In genomic region chr19:6047899-6048166, GRCm38 (mm10) we compare ENCODE assay signal across 8 mouse cellular contexts. TPM values are rescaled to one million over a fixed set of nuclear protein-coding genes. Genes with fewer than 3 reads are reported as not detected.
DNase-seq lines count a peak whose midpoint lies in the region; ATAC-seq and TF ChIP-seq lines count a peak whose summit lies in the region.

No protein-coding gene starts in this region.

- TF ChIP-seq CTCF in gastrocnemius, adult 2 months (IDR thresholded peaks at IDR 0.05): no peak

- H3K9ac ChIP-seq in forebrain, embryonic 12.5 days: peak overlapping the region; percentile 90
- H3K9ac ChIP-seq in liver, embryonic 11.5 days (ENCODE audit: low read depth, low read length): peak overlapping the region; percentile 96

- H3K36me3 ChIP-seq in forebrain, embryonic 12.5 days (replicated peaks): peaks cover 48% of the 10 kb centered on the region
- peaks cover 38% of the 10 kb centered on the region for H3K36me3 ChIP-seq in liver, embryonic 11.5 days (ENCODE audit: control insufficient read depth, insufficient read depth, low read length)

- WGBS in forebrain, embryonic 12.5 days: 92% methylated on average over 8 of the region's 8 CpGs
- 72% methylated on average over 8 of the region's 8 CpGs for WGBS in liver, embryonic 11.5 days

- DNase-seq in gastrocnemius, adult 2 months: no peak
- no peak for DNase-seq in gastrocnemius, postnatal 14 days
- DNase-seq in A20 (ENCODE audit: low read depth, low spot score): peak; percentile 53
- no peak for DNase-seq in liver, embryonic 11.5 days (ENCODE audit: low spot score)
- no peak for DNase-seq in left cerebral cortex, postnatal 4 days
- DNase-seq in layer of hippocampus, adult 8-10 months (ENCODE audit: low spot score in 2 of 2): no peak

- peaks cover 26% of the 10 kb centered on the region for H3K4me1 ChIP-seq in forebrain, embryonic 12.5 days
- peaks cover 14% of the 10 kb centered on the region; the same call in 1 of the 2 replicates for H3K4me1 ChIP-seq in liver, embryonic 11.5 days (replicated peaks; ENCODE audit: control insufficient read depth, insufficient read depth, low read length)

- intact Hi-C loops in gastrocnemius, adult 2 months (cut with DNase I): loop anchor here (5.0 kb wide), 2 partner anchors 69 to 126 kb away; partner anchors contain the start of genes Cdc42ep2 and Sac3d1
- intact Hi-C loops in gastrocnemius, postnatal 14 days (cut with DNase I; ENCODE audit: low total_unique reads): no loop called here
- intact Hi-C loops in left cerebral cortex, postnatal 4 days (cut with DNase I): loop anchor here (10.0 kb wide), 1 partner anchor 83 kb away; the partner anchor contains the start of gene Pola2

- H3K9me3 ChIP-seq in forebrain, embryonic 12.5 days: no peaks in the 10 kb centered on the region
- no peaks in the 10 kb centered on the region for H3K9me3 ChIP-seq in liver, embryonic 11.5 days (ENCODE audit: control insufficient read depth, low read length)

- H3K4me3 ChIP-seq in gastrocnemius, adult 2 months: peak overlapping the region; percentile 97
- H3K4me3 ChIP-seq in forebrain, embryonic 12.5 days (replicated peaks): peak overlapping the region; percentile 95
- H3K4me3 ChIP-seq in liver, embryonic 11.5 days (ENCODE audit: low read depth, low read length): peak overlapping the region; percentile 88

- peak overlapping the region; percentile 97 for H3K27ac ChIP-seq in gastrocnemius, adult 2 months
- H3K27ac ChIP-seq in forebrain, embryonic 12.5 days: no peak overlapping the region
- peak overlapping the region; percentile 42; the same call in 1 of the 2 replicates for H3K27ac ChIP-seq in liver, embryonic 11.5 days (ENCODE audit: low read depth, low read length)

- H3K4me2 ChIP-seq in forebrain, embryonic 12.5 days: peak overlapping the region; percentile 100
- H3K4me2 ChIP-seq in liver, embryonic 11.5 days: peak overlapping the region; percentile 85

- H3K27me3 ChIP-seq in forebrain, embryonic 12.5 days: no peaks in the 10 kb centered on the region
- H3K27me3 ChIP-seq in liver, embryonic 11.5 days (replicated peaks; ENCODE audit: control insufficient read depth, insufficient read depth, low read length): no peaks in the 10 kb centered on the region

- ATAC-seq in forebrain, embryonic 12.5 days (ENCODE audit: low FRiP score): no peak
- ATAC-seq in liver, embryonic 11.5 days (replicated peaks; ENCODE audit: low FRiP score): no peak
- no peak for ATAC-seq in monocyte, adult 5-6 weeks (replicated peaks; ENCODE audit: insufficient number of reproducible peaks, low FRiP score, low TSS enrichment, poor library complexity, severe bottlenecking)

RNA-seq across cellular contexts. Expression of gene Syvn1, which starts 1.5 kb away (rescaled TPM):
- total RNA-seq in gastrocnemius, adult 2 months (2021): 10 to 100 TPM; 17.1 to 20.6 TPM
- total RNA-seq in gastrocnemius, postnatal 14 days (2021): 10 to 100 TPM; 13.5 to 15.9 TPM
- 26.4 and 31.3 TPM in 2 replicates for polyA plus RNA-seq in forebrain, embryonic 12.5 days (2016; fragmentation: Nextera tagmentation; extraction: Ambion mirVana)
- polyA plus RNA-seq in liver, embryonic 11.5 days (2014; fragmentation: Nextera tagmentation; extraction: Ambion mirVana): 30.7 and 33.7 TPM in 2 replicates
- total RNA-seq in monocyte, adult 5-6 weeks (2017): 7.7 to 16.8 TPM (median 11.2 TPM) in 3 replicates
- 10 to 100 TPM; 38.6 to 39.4 TPM for total RNA-seq in left cerebral cortex, postnatal 4 days (2021)
- total RNA-seq in layer of hippocampus, adult 8-10 months (2022): 10 to 100 TPM; 40.4 to 48.8 (median 43.7) TPM

RNA-seq across cellular contexts. Expression of gene Mrpl49, which starts 9.8 kb away (rescaled TPM):
- total RNA-seq in gastrocnemius, adult 2 months (2021): 10 to 100 TPM; 24.6 to 30.9 TPM
- 10 to 100 TPM; 29.1 to 30.6 TPM for total RNA-seq in gastrocnemius, postnatal 14 days (2021)
- polyA plus RNA-seq in forebrain, embryonic 12.5 days (2016; fragmentation: Nextera tagmentation; extraction: Ambion mirVana): 74.7 and 76.7 TPM in 2 replicates
- 84.5 and 93.9 TPM in 2 replicates for polyA plus RNA-seq in liver, embryonic 11.5 days (2014; fragmentation: Nextera tagmentation; extraction: Ambion mirVana)
- total RNA-seq in monocyte, adult 5-6 weeks (2017): 10.1 to 30.8 TPM (median 29.6 TPM) in 3 replicates
- 10 to 100 TPM; 41.2 to 41.4 TPM for total RNA-seq in left cerebral cortex, postnatal 4 days (2021)
- 10 to 100 TPM; 43.5 to 51.3 (median 46.1) TPM for total RNA-seq in layer of hippocampus, adult 8-10 months (2022)

RNA-seq across cellular contexts. Expression of gene Fau, which starts 9.8 kb away (rescaled TPM):
- total RNA-seq in gastrocnemius, adult 2 months (2021): 100 to 1,000 TPM; 410 to 473 TPM
- total RNA-seq in gastrocnemius, postnatal 14 days (2021): 100 to 1,000 TPM; 481 to 546 TPM
- polyA plus RNA-seq in forebrain, embryonic 12.5 days (2016; fragmentation: Nextera tagmentation; extraction: Ambion mirVana): 652 and 668 TPM in 2 replicates
- polyA plus RNA-seq in liver, embryonic 11.5 days (2014; fragmentation: Nextera tagmentation; extraction: Ambion mirVana): 1,022 and 1,135 TPM in 2 replicates
- 2,354 to 3,035 TPM (median 2,719 TPM) in 3 replicates for total RNA-seq in monocyte, adult 5-6 weeks (2017)
- total RNA-seq in left cerebral cortex, postnatal 4 days (2021): 100 to 1,000 TPM; 874 to 875 TPM
- total RNA-seq in layer of hippocampus, adult 8-10 months (2022): 100 to 1,000 TPM; 653 to 927 (median 780) TPM

RNA-seq across cellular contexts. Expression of gene Znhit2, which starts 13.2 kb away (rescaled TPM):
- 1 to 10 TPM; 8.3 to 8.5 TPM for total RNA-seq in gastrocnemius, adult 2 months (2021)
- total RNA-seq in gastrocnemius, postnatal 14 days (2021): 1 to 10 TPM; 9.2 to 9.9 TPM
- polyA plus RNA-seq in forebrain, embryonic 12.5 days (2016; fragmentation: Nextera tagmentation; extraction: Ambion mirVana): 30.8 and 35.4 TPM in 2 replicates
- polyA plus RNA-seq in liver, embryonic 11.5 days (2014; fragmentation: Nextera tagmentation; extraction: Ambion mirVana): 38.7 and 42.3 TPM in 2 replicates
- total RNA-seq in monocyte, adult 5-6 weeks (2017): 4.8 to 9.3 TPM (median 8.4 TPM) in 3 replicates
- total RNA-seq in left cerebral cortex, postnatal 4 days (2021): 10 to 100 TPM; 25.1 to 27.5 TPM
- 10 to 100 TPM; 27.0 to 38.4 (median 32.4) TPM for total RNA-seq in layer of hippocampus, adult 8-10 months (2022)

RNA-seq across cellular contexts. Expression of gene Tm7sf2, which starts 20.3 kb away (rescaled TPM):
- 1 to 10 TPM; 4.6 TPM for total RNA-seq in gastrocnemius, adult 2 months (2021)
- 1 to 10 TPM; 3.7 to 4.5 TPM for total RNA-seq in gastrocnemius, postnatal 14 days (2021)
- 31.7 and 32.8 TPM in 2 replicates for polyA plus RNA-seq in forebrain, embryonic 12.5 days (2016; fragmentation: Nextera tagmentation; extraction: Ambion mirVana)
- polyA plus RNA-seq in liver, embryonic 11.5 days (2014; fragmentation: Nextera tagmentation; extraction: Ambion mirVana): 28.6 and 30.8 TPM in 2 replicates
- total RNA-seq in monocyte, adult 5-6 weeks (2017): 5.5 to 18.5 TPM (median 8.9 TPM) in 3 replicates
- 10 to 100 TPM; 69.0 to 71.2 TPM for total RNA-seq in left cerebral cortex, postnatal 4 days (2021)
- 10 to 100 TPM; 21.7 to 30.5 (median 26.6) TPM for total RNA-seq in layer of hippocampus, adult 8-10 months (2022)
